Mouse (Mus musculus) adrenal gland (tissue): ENCODE data around the gene Pet100.
"Not testable (repeated sequence)": the region's sequence is repeated elsewhere in the genome, so short reads cannot be mapped to it uniquely, and the experiment has no call there.

Experiments
- intact Hi-C: fragments of 180-260 bp; cut with DNase I; formaldehyde crosslinking; loops from one replicate; pipeline ENCODE4 v1.15.1; 2025
- long read RNA-seq, 2 experiments: library from polyadenylated mRNA; unstranded; transcript quantifications; one replicate each; pipeline ENCODE4 v2.0.0; 2020; ENCODE audit warnings: borderline replicate concordance in 1 of 2; ENCODE audit not compliant: insufficient replicate concordance in 1 of 2

Gene Pet100
- long read RNA-seq, experiment 1, transcript Pet100-201 (4 exons, 1,193 nt): major isoform, 30 of 32 reads
- long read RNA-seq, experiment 1, partial matches to known transcripts: 0 of 32 reads
- long read RNA-seq, experiment 1, other reads (novel, unspliced or antisense): 0 of 32 reads
- long read RNA-seq, experiment 2, transcript Pet100-201 (4 exons, 1,193 nt): major isoform, 29 of 35 reads
- long read RNA-seq, experiment 2, partial matches to known transcripts: 0 of 35 reads
- long read RNA-seq, experiment 2, other reads (novel, unspliced or antisense): 5 of 35 reads

DNA sequence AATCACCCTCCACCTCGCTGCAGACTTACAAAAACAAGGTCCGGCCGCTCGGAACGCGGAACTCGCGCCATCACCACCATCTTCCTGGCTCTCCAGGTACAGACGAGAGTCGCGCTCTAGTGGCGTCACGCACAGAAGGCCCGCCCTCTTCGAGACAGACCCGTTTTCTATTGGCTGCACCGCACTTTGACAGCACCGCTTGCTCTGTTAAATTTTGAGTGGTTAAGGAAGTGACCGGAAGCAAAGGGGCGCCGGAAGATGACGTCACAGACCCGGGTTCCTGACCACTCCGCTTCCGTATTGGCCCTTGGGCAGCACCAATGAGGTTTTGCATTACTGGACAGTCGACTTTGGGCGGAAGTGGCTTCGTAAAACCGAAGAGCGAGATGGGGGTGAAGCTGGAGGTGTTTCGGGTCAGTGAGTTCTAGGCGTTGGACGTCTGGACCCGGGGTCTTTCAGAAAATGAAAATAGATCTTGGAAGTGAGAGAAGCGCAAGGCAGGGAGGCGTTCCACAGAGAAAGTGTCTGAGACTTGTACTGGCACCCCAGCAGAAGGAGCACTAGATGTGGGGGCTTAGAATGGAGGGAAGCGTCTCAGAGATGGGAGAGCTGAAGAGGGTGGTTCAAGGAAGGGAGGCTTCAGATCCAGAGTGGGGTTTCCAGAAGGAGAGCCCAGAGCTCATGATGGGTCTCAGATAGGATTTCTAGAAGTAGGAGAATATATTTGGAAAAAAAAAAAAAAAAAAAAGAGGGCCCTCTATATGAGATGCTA is at the start of gene Pet100, which contains the start of gene Xab2:
Gene Pet100 (plus strand): TSS at position 350 of the 772 bp plus-strand sequence.
Gene Xab2 (minus strand): TSS at position 118 of the 772 bp plus-strand sequence.
- intact Hi-C loops: no loop called here

DNA sequence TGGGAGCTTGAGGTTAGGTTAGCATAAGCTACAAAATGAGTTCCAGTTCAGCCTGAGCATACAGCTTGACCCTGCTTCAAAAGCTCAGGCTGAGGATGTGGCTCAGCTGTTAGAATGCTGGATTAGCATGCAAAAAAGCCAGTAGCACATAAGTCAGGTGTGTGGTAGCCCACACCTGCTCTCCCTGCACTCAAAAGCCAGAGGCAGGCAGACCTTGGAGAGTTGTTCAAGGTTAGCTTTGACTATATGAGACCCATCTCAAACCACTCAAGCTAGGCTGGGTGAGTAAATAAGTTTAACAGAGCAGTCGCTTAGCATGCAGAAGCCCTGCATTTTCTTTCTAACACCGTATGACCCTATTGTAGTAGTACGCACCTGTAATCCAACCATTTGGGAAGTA is 46.8 kb upstream of the Pet100 start:
- intact Hi-C loops: no loop called here

DNA sequence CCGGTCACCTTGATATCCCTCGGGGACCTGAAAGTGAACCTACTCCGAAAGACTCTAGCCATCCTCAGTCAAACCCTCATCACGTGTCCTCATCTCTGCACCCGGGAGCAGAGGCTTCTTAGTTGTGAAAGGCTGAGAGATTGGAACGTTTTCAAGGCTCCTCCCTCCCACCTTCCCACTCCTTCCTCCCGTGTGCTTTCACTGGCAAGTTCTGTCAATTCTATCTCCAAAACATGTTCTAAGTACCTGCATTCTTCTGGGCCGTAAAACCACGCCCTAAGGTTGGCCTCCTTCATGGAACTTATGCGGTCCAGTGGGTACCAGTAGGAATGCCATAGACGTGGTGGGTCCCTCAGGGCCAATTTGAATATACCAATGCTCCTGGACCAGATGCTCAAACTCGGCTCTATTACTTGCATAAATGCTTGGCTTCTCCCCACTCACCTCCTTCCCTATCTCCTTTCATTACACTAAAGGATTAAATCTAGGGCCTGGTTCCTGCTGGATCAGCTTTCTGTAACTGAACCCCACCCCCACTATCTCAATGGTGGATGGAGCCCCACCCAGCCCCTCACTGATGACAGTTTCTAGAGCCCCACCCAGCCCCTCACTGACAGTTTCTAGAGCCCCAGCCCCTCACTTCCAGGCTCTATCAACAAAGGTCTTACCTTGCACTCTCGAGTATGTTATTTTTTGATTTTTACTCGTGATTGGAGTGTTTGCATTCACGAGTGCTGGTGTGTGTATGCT is 45.0 kb upstream of the Pet100 start:
- intact Hi-C loops: no loop called here

DNA sequence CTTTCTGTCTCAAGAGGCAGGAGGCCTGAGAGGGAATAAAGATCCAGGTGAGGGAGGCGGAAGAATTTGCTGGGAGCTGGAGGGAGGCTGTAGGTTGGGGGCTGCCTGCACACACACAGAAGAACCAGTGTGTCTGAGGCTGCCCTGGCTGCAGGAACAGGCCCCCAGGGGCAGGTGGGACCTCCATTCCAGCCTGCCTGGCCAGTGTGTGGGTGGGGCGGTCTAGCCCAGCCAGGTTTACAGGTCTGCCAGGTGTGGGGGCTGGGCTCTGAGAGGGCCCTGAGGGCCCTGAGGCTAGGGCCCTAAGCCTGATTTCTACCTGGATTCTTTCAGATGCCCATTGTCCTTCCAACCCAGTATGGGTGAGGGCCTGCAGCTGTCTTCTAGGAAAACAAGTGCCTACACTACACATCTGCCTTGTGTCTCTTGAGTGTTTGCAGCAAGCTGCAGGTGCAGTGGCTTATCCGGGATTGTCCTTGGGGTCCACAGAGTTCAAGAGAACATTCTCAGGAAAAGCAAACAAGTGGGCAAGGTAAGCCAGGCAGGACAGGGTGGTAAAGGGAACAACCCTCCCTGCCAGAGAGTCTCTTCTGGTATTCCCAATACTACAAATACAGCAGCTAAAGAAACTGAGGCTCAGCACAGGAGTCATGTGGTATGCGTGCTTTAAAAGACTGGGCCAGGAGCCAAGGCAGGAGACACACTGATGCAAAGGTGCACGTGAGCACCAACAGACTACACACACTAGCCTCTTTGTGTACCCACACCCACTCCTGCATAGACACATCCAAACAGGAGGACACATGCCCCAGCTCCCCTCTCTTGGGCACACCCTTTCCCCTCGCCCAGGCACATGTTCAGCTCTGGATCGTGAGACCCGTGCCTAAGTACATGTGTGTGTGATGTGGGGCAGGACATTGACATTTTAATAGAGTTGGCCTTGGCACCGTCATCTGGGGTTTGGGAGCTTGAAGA is 41.7 kb upstream of the Pet100 start:
- intact Hi-C loops: no loop called here

DNA sequence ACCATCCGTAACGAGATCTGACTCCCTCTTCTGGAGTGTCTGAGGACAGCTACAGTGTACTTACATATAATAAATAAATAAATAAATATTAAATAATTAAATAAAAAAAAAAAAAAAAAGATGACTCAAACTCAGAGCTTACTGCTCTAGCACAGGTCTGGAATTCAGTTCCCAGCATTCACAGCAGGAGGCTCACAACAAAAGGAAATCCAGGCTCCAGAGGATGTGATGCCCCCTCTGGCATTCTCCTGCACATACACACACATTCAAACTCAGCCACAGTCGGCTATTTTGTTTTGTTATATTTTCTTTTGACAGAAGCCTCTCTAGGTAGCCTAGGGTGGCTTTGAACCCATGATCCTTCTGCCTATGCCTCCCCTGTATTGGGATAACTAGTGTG is 39.4 kb upstream of the Pet100 start:
- intact Hi-C loops: not testable (repeated sequence)

DNA sequence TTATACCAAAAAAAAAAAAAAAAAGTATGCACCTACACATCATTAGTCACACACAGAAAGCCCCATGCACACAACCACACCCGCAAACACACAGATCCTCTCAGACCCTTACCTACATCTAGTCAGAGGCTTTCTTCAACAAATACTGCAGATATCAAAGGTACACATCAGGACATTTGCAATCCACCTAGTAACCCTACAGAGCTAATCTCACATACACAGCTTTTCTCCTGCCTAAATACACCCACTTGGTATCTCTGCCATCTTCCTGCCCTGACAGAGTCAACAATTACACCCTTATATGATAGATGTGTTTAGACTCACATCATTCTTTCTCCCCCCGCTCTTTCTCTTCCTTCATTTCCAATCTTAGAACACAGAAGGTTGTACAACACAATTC is 34.9 kb upstream of the Pet100 start:
- intact Hi-C loops: no loop called here

DNA sequence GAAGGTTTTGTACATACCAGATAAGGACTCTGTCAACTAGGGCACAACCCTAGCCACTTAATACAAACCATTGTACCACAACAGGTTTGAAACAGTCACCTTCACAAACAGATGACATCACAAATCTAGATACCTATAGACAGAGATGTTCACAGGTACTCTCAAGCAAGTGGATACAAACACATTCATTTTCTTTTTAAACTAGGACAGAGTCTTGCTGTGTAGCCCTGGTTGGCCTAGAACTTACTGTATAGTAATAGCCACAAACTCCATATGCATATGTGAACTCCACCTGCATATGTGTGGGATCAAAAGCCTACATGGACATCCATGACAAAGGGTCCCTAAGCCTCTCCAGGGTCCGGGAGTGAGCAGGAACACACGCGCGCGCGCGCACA is 34.4 kb upstream of the Pet100 start, which contains the start of gene Camsap3:
Gene Camsap3 (plus strand): TSS at position 301 of the 398 bp plus-strand sequence.
- intact Hi-C loops: no loop called here

DNA sequence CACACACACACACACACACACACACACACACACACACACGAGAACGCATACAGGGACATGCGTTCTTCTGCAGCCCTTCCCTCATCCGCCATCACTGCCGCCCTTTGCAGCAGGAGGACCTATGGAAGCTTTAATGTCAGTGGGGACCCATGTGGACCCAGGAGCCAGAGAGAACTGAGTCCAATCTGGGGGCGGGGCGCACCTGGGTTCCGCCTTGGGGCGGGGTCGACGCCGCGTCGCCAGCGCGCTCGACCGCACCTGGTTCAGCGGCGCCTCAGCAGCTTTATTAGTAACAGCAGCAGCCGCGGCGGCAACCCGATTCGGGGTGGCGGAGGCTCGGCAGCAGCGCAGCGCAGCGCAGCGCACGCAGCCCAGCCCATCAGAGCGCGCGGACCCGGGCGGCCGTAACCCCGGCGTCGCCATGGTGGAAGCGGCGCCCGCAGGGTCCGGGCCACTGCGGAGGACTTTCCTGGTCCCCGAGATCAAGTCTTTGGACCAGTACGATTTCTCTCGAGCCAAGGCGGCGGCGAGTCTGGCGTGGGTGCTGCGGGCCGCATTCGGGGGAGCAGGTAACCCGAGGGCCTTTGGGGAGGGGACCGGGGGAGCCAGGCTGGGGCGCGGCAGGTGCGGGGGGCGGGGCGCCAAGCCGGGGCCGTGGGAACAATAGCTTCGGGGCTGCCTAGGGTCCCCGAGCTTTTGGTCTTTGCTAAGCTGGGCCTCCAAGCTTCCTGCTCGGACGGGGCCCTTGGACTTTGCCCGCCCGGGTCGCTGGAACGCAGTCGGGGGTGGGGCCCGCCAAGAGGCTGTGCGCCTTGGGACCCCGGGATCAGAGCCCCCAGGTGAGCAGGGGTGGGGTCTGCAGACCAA is 33.7 kb upstream of the Pet100 start:
- intact Hi-C loops: no loop called here

DNA sequence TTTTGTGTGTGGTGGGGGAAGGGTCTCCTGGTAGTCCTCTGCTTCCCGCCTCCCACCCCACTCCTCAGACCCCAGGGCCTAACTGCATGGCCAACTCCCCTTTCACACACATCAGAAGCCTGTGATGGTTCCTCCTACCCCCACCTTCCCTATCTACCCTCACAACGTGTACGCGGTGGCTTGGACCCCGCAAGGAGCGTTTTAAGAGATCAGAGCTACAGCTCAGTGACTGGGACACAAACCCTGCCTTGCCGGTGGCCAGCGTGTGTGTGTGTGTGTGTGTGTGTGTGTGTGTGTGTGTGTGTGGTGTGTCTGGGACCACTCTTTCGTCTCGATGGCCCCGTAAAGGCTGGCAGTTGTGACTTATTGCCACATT is 33.1 kb upstream of the Pet100 start:
- intact Hi-C loops: no loop called here

DNA sequence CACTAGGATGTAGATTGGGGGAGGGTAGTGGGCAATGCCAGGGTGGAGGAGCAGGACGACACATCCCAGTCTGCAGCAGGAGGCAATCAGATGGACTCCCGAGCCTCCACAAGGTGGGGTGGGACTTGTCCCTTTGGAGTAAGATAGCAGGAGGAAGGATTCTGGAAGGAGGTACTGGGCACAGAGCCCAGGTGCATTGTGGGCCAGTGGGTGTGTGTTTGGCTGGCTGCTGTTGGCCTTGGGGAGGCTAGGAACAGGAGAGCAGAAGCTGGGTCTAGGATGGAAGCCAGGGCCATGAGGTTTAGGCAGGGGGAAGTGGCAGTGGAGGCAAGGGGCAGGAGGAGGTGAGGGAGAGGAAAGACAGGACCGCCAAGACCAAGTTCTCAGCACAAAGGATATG is 27.9 kb upstream of the Pet100 start:
- intact Hi-C loops: no loop called here

DNA sequence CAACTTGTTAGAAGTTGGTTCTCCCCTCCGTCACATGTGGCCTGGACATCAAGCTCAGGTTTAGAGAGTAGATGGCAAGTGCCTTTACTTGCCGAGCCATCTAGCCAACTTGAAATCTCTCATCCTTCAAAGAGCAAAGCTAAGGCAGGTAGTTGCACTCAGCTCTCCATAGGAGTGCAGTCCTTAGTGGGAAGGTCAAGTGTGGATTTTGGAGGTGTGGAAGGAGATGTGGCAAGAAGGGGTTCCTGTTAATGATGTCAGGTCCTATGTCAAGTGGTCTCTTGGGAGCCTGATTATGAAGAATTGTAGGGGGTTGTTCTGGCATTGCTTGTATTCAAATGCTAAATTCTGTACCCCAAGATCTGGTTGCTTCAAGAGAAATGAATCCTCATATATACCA is 26.9 kb upstream of the Pet100 start:
- intact Hi-C loops: no loop called here

DNA sequence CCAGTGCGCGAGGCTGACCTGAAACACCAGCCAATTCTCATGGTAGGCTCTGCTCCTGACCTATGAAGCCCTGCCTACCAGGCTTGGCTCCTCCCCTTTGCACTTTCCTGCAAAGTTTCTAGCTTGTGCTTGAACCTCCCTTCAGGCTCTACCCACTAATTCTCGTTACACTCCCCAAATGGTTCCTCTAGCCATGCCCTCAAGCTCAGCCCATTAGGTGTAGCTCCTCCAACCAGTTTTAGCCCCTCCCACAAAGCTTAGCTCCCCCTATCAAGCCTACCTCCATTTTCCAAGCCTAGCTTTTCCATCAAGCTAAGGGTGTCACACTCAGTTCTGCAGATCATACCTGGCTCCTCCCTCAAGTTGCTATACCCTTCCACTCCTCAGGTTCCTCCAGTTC is 23.3 kb upstream of the Pet100 start:
- intact Hi-C loops: no loop called here

DNA sequence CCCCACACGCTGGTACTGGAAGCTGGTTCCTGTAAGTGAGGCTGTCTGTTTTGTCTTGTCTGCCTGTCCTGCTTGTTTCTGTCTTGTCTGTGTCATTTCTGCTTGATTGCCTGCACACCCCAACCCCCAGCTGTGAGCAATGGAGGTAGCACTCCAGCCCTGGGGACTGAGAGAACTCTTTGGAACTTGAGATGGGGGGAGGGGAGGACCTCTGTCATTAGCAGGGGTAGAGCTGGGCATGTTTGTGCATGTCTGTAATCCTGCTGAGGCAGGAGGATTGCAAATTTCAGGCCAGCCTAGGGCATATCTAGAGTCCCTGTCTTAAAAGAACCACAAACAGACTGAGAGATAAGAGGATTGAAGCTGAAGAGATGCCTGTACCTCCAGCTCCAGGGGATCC is 22.1 kb upstream of the Pet100 start:
- intact Hi-C loops: no loop called here

DNA sequence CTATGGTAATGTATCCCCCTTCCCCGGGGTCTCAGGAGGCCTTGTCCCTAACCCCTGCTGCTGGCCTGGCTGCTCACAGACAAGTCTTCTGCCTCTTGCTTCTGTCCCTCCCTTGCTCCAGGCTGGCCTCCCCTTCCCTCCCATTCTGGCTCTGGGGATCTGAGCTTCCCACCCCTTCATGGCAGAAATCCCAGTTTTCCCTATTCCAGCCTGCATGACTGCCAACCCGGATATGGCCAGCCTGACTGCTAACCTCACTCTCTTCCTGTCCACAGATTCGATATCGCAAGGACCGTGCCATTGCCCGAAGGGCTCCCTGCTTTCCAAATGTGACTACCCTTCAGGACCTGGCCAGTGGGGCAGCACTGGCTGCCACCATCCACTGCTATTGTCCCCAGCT is 20.9 kb upstream of the Pet100 start:
- intact Hi-C loops: no loop called here

DNA sequence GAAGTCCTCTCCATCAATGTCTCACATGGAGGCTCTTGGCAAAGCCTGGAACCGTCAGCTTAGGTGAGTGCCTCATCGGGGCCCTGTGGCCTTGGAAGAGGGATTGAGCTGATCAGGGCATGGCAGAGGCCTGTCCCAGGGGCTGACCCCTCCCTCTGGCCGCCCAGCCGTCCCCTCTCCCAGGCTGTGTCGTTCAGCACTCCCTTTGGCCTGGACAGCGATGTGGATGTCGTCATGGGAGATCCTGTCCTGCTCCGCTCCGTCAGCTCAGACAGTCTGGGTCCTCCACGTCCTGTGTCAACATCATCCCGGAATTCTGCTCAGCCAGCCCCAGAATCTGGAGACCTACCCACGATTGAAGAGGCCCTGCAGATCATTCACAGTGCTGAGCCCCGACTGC is 17.9 kb upstream of the Pet100 start:
- intact Hi-C loops: no loop called here

DNA sequence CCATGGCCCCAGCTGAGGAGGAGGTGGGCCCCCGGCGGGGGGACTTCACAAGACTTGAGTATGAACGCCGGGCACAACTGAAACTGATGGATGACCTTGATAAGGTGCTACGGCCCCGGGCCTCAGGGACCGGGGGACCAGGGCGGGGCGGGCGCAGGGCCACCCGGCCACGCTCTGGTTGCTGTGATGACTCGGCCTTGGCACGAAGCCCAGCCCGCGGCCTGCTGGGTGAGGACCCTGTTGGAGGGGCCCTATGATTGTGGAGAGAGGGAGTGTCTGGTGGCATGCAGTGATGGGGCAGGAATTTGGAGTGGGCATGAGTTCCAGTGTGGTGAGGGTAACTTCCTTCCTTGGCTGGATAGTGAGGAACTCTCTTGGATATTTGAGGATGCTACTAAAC is 14.8 kb upstream of the Pet100 start:
- intact Hi-C loops: no loop called here

DNA sequence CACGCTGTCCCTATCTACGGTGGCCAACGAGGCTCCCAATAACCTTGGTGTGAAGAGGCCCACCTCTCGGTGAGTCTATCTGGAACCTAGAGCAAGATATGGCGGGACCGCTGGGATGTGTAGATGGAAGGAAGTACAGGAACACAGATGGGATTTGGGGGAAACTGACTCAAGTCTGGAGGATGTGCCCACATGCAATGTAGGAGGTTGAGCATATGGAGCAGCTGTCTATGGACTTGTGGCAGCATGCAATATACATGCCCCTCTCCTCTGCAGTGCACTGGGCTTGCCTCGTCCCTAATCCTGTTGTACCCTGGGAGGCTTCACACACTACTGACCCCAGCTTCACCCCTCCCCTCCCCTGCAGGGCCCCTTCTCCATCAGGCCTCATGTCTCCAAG is 13.5 kb upstream of the Pet100 start:
- intact Hi-C loops: no loop called here

DNA sequence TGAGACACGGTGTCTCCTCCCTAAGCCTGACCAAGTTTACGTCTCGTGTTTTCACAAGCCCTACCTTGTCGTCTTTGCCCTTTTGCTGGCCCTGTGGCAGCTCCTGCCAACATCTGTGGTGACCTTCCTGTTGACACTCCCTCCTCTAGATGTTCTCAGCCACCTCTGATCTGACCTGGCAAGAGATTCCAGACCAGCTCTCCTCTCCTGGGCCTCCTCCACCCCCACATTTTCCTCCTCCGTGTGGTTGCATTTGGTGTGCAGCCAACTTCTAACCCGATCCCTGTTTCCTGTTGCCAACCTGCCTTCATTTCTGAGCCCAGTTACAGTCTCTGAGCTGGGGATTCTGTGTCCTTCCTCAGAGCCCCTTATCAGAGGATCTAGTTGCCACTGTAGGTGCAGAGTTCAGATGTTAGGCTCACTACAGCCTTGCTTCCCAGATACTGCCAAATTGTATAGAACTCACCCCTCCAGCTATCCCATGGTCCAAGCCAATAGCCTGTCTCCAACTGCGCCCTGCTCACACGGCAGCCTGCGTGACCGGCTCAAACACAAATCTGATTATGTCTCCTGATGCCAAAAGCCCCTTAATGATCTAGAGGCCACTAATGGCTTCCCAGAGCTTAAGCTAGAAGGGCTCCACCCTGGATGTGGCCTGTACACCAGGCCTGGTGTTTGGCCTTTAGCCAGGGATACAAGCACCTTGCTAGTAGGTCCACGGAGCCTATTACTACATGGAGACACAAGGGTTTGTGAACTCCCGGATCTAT is 12.1 kb upstream of the Pet100 start:
- intact Hi-C loops: no loop called here

DNA sequence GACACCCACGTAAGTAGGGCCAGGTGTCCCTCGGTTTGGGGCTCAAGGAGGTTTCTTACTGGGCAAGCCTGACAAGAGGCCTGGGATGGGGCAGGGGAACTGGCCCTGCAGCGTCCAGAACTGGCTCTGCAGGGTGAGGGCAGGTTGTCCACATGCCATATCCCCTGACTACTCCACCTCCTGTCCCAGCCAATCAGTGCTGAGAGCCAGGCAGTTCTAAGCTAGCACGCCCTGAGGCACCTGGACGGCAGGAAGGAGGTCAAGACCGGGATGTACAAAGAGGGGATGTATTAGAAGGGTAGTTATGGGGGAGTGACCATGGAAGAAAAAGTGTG is 11.6 kb upstream of the Pet100 start:
- intact Hi-C loops: no loop called here
